Mouse (Mus musculus) heart, embryonic 15.5 days (tissue): ENCODE measurements around the gene Exph5. TPM values are rescaled to one million over a fixed set of nuclear protein-coding genes. Genes with fewer than 3 reads are reported as not detected.
A peak's percentile ranks its signal among the peaks of the same experiment; 100 is the strongest.

Source experiments
- ATAC-seq: fragments of 200-750 bp; cut with Nextera tagmentation; replicated peaks from 2 replicates; pipeline ENCODE4 v1.8.0; 2017; ENCODE audit warnings: low read depth, moderate TSS enrichment; ENCODE audit not compliant: insufficient number of reproducible peaks, insufficient read depth, low FRiP score
- H3K27ac ChIP-seq: fragments of 300-500 bp; sonication (generic); 2 replicates; pipeline ENCODE4 v1.5.1; 2015; ENCODE audit warnings: mild to moderate bottlenecking, inconsistent platforms
- H3K27me3 ChIP-seq: fragments of 300-500 bp; sonication (generic); 2 replicates; pipeline ENCODE4 v1.6.1; 2015; ENCODE audit warnings: inconsistent platforms
- H3K36me3 ChIP-seq: fragments of 300-500 bp; sonication (generic); 2 replicates; pipeline ENCODE4 v1.6.1; 2015; ENCODE audit warnings: mild to moderate bottlenecking, inconsistent platforms
- H3K4me1 ChIP-seq: fragments of 300-500 bp; sonication (generic); replicated peaks from 2 replicates; pipeline ENCODE4 v1.6.1; 2015; ENCODE audit warnings: inconsistent platforms
- H3K4me2 ChIP-seq: fragments of 300-500 bp; sonication (generic); 2 replicates; pipeline ENCODE4 v1.6.1; 2015; ENCODE audit warnings: inconsistent platforms, mild to moderate bottlenecking, moderate library complexity
- H3K4me3 ChIP-seq: fragments of 300-500 bp; sonication (generic); 2 replicates; pipeline ENCODE4 v1.5.1; 2015; ENCODE audit warnings: mild to moderate bottlenecking, inconsistent platforms
- H3K9ac ChIP-seq: fragments of 300-500 bp; sonication (generic); 2 replicates; pipeline ENCODE4 v1.6.1; 2015; ENCODE audit warnings: mild to moderate bottlenecking, inconsistent platforms
- H3K9me3 ChIP-seq: fragments of 300-500 bp; sonication (generic); replicated peaks from 2 replicates; pipeline ENCODE4 v1.6.1; 2016; ENCODE audit warnings: inconsistent platforms
- WGBS: fragments of 180-500 bp; shearing (Covaris S2); methylation state at CpG from one replicate; pipeline ENCODE4 v1.1.7; 2015; ENCODE audit warnings: mixed read lengths; 5-methylcytosine and 5-hydroxymethylcytosine counted together
- polyA plus RNA-seq: library from polyadenylated mRNA; unstranded; fragments of >200 nt; fragmentation: Nextera tagmentation; extraction: Ambion mirVana; gene quantifications from 2 replicates; pipeline ENCODE4 v1.2.1, GENCODE M21; 2015

The Exph5 gene
- 0.31 and 0.93 TPM in 2 replicates for polyA plus RNA-seq

GRCm38 (mm10) chr9:53301269-53301720 is at the start of gene Exph5:
Exph5 (plus strand) TSS chr9:53301670.
- H3K27ac ChIP-seq, result no peak within 1 kb of the TSS
- peaks cover 16% of the 10 kb centered on the region; the same call in 1 of the 2 replicates for H3K27me3 ChIP-seq
- WGBS, result under 1% methylated on average over 11 of the region's 11 CpGs
- no peak for ATAC-seq
- peak within 1 kb of the TSS; percentile 50 for H3K4me3 ChIP-seq
- H3K9me3 ChIP-seq, result no peaks in the 10 kb centered on the region
- peaks cover 5% of the 10 kb centered on the region for H3K4me1 ChIP-seq
- no peaks in the 10 kb centered on the region for H3K36me3 ChIP-seq
- peak within 1 kb of the TSS; percentile 40; the same call in 1 of the 2 replicates for H3K9ac ChIP-seq
- H3K4me2 ChIP-seq, result peak within 1 kb of the TSS; percentile 85

GRCm38 (mm10) chr9:53254368-53254767 is 47.1 kb upstream of the Exph5 start:
- no peak overlapping the region for H3K4me3 ChIP-seq
- no peak overlapping the region for H3K4me2 ChIP-seq
- H3K27me3 ChIP-seq, result peaks cover 3% of the 10 kb centered on the region; the same call in 1 of the 2 replicates
- ATAC-seq, result no peak
- H3K36me3 ChIP-seq, result no peaks in the 10 kb centered on the region
- H3K27ac ChIP-seq, result no peak overlapping the region
- no peaks in the 10 kb centered on the region for H3K9me3 ChIP-seq
- no peaks in the 10 kb centered on the region for H3K4me1 ChIP-seq
- no peak overlapping the region for H3K9ac ChIP-seq
- 6% methylated on average over 4 of the region's 4 CpGs for WGBS

- Histone ChIP-seq H3K9me3 (no peaks in the 10 kb centered on the region), H3K4me2 (no peak overlapping the region), H3K4me1 (no peaks in the 10 kb centered on the region), H3K9ac (no peak overlapping the region), H3K27ac (no peak overlapping the region), H3K27me3 (peaks cover 3% of the 10 kb centered on the region; the same call in 1 of the 2 replicates), H3K36me3 (no peaks in the 10 kb centered on the region), H3K4me3 (no peak overlapping the region)
- no peak for ATAC-seq
- 77% methylated on average over 4 of the region's 4 CpGs for WGBS
Observed at GRCm38 (mm10) chr9:53256690-53257305, 44.7 kb upstream of the Exph5 start.

GRCm38 (mm10) chr9:53257772-53258171 is 43.7 kb upstream of the Exph5 start:
- Histone ChIP-seq H3K36me3 (no peaks in the 10 kb centered on the region), H3K9me3 (no peaks in the 10 kb centered on the region), H3K4me3 (no peak overlapping the region), H3K27me3 (no peaks in the 10 kb centered on the region), H3K27ac (no peak overlapping the region), H3K9ac (no peak overlapping the region), H3K4me2 (no peak overlapping the region), H3K4me1 (no peaks in the 10 kb centered on the region)
- 9% methylated on average over 3 of the region's 3 CpGs for WGBS
- ATAC-seq, result no peak

DNA sequence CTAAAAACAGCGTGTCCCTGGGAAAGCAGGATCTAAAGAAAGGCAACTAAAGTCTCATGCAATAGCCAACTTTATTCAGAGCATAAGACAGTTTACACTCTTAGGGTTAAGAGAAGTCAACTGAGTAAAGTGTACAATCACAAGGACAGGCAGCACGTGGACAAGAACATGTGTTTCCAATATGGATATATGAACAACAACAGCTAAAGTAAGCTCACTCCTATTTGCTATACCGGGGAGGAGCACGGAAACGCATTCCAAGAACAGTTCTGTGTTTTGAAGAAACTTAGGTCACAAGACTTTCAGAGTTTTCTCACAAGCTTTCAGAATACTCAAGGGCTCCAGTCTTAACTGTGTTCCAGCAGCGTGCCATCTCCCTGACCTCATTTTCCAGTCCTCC is 43.3 kb upstream of the Exph5 start:
- Histone ChIP-seq H3K27me3 (no peaks in the 10 kb centered on the region), H3K27ac (no peak overlapping the region), H3K4me3 (no peak overlapping the region), H3K9me3 (no peaks in the 10 kb centered on the region), H3K4me2 (no peak overlapping the region), H3K36me3 (no peaks in the 10 kb centered on the region), H3K9ac (no peak overlapping the region), H3K4me1 (no peaks in the 10 kb centered on the region)
- WGBS, result 47% methylated on average over 6 of the region's 6 CpGs
- no peak for ATAC-seq

DNA sequence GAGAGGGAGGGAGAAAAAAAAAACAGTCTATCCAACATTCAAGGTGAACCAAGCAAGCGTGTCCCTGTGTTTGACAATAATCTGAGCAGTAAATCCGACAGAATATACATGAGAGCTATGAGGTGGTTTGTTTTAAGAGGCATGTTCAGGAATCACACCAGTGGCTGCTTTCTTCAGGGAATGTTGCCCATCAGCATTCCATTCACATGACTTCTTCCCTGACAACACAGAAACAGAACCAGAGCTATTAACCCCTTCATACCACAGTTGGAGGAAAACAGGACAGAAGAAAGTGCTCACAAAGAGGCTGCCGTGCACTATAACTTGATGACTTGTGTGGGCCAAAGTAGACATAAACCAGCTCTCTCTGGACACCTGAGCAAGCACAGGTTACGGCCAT is 37.1 kb upstream of the Exph5 start:
- WGBS, result 40% methylated on average over 4 of the region's 4 CpGs
- Histone ChIP-seq H3K36me3 (no peaks in the 10 kb centered on the region), H3K9ac (no peak overlapping the region), H3K27ac (0 out of 2 replicates have a peak overlapping the region, but pooled peaks have one; percentile 12), H3K4me3 (no peak overlapping the region), H3K4me1 (peaks cover 12% of the 10 kb centered on the region), H3K9me3 (no peaks in the 10 kb centered on the region), H3K27me3 (no peaks in the 10 kb centered on the region), H3K4me2 (no peak overlapping the region)
- no peak for ATAC-seq

DNA sequence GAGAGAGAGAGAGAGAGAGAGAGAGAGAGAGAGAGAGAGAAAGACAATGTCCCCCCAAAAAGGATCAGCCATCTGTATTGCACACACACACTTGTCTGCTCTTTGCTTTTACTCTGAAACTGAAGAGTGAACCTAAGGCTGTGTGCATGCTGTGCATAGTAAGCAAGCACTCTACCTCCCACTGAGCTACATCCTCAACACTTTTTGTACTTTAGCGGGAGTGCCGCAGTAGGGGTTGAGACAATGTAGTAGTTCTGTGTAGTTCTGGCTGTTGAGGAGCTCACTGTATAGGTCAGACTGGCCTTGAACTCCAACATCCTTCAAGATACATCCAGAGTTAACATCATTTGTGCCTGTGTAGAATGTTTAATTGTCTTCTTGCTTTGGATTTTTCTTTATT is 35.9 kb upstream of the Exph5 start:
- no peaks in the 10 kb centered on the region for H3K36me3 ChIP-seq
- ATAC-seq, result no peak
- H3K27ac ChIP-seq, result no peak overlapping the region
- 78% methylated on average over 2 of the region's 2 CpGs for WGBS
- H3K4me2 ChIP-seq, result no peak overlapping the region
- H3K27me3 ChIP-seq, result no peaks in the 10 kb centered on the region
- no peak overlapping the region for H3K4me3 ChIP-seq
- no peaks in the 10 kb centered on the region for H3K9me3 ChIP-seq
- peaks cover 12% of the 10 kb centered on the region for H3K4me1 ChIP-seq
- no peak overlapping the region for H3K9ac ChIP-seq

DNA sequence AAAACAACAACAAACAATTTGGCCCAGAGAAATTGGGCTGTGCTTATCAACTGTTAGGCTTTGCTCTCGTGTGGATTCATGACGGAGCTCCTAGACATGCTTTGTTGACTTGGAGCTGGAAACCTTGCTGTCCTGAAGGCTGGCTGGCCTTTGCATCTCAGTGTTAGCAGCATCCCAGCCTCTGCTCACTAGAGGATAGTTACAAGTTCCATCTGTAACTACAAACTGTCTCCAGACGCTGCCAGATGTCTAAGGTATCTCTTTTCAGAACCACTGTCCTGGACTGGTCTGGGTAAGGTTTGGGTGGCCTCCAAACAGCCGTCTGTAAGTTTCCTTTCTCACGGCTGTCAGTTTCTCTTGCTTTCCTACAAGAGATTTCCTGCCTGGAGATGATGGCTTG is 33.4 kb upstream of the Exph5 start:
- peaks cover 12% of the 10 kb centered on the region for H3K4me1 ChIP-seq
- H3K27me3 ChIP-seq, result no peaks in the 10 kb centered on the region
- no peak overlapping the region for H3K4me2 ChIP-seq
- no peaks in the 10 kb centered on the region for H3K36me3 ChIP-seq
- no peaks in the 10 kb centered on the region for H3K9me3 ChIP-seq
- H3K9ac ChIP-seq, result no peak overlapping the region
- ATAC-seq, result no peak
- no peak overlapping the region for H3K27ac ChIP-seq
- 33% methylated on average over 5 of the region's 5 CpGs for WGBS
- no peak overlapping the region for H3K4me3 ChIP-seq

DNA sequence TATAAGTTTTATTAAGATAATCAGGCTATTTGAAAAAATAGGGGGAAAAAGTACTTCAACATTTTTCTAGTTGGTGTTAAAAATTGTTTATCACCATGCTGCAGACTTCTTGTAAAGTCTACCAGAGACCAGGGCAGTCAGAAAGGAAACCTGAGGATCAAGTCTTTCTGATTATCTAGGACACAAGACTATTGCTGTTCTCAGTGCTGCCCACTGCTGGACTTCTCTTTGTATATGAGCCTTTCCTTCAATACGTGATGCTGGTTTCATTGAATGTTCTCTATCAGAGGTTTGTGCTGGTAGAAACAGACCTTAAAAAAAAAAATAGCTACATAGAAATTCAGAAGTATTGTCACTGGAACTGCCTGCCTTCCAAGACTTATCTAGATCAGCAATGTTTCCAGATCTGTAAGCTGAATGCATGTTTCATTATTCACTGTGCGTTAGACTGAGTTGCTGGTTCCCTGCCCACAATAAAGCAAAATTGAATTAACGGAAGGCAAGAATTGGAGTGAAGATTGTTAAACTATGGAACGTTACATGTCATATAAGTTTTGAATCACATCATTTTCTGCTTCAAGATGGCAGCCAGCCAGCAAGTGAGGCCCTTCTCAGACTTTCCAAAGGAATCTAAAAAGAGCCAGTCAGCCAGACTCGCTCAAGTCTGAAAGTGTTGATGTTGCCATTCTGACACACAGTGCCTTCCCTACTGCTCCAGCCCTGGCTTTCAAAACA is 32.6 kb upstream of the Exph5 start:
- ATAC-seq, result no peak

DNA sequence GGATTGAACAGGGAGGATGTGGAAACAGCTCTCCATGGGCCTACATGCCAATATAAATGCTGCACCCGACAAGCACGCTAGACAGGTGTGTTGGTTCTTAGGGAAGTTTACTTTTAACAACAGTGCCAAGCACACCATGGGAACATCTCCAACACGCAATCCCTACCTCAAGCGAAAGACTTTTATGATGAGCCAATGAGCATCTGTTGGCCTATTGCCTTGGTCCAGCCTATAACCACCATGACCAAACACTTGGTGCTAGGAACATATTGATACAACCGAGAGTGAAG is 32.1 kb upstream of the Exph5 start:
- no peak for ATAC-seq
- Histone ChIP-seq H3K4me2 (no peak overlapping the region), H3K9ac (no peak overlapping the region), H3K4me1 (peaks cover 7% of the 10 kb centered on the region), H3K36me3 (no peaks in the 10 kb centered on the region), H3K27me3 (no peaks in the 10 kb centered on the region), H3K4me3 (no peak overlapping the region), H3K9me3 (no peaks in the 10 kb centered on the region), H3K27ac (no peak overlapping the region)
- WGBS, result 82% methylated on average over 5 of the region's 5 CpGs

More for the DNA sequence above, 32.6 kb upstream of the Exph5 start:
- no peak overlapping the region for H3K27ac ChIP-seq
- 48% methylated on average over 5 of the region's 5 CpGs for WGBS
- no peak overlapping the region for H3K4me2 ChIP-seq
- no peaks in the 10 kb centered on the region for H3K9me3 ChIP-seq
- no peaks in the 10 kb centered on the region for H3K27me3 ChIP-seq
- no peak overlapping the region for H3K4me3 ChIP-seq
- H3K4me1 ChIP-seq, result peaks cover 12% of the 10 kb centered on the region
- H3K9ac ChIP-seq, result no peak overlapping the region
- no peaks in the 10 kb centered on the region for H3K36me3 ChIP-seq

GRCm38 (mm10) chr9:53271281-53272022 is 30.0 kb upstream of the Exph5 start:
- peaks cover 3% of the 10 kb centered on the region; the same call in 1 of the 2 replicates for H3K4me1 ChIP-seq
- no peaks in the 10 kb centered on the region for H3K9me3 ChIP-seq
- H3K27ac ChIP-seq, result 0 out of 2 replicates have a peak overlapping the region, but pooled peaks have one; percentile 37
- ATAC-seq, result no peak
- no peaks in the 10 kb centered on the region for H3K27me3 ChIP-seq
- H3K4me2 ChIP-seq, result no peak overlapping the region
- no peak overlapping the region for H3K9ac ChIP-seq
- 47% methylated on average over 5 of the region's 5 CpGs for WGBS
- H3K36me3 ChIP-seq, result no peaks in the 10 kb centered on the region
- H3K4me3 ChIP-seq, result no peak overlapping the region
